Mouse (Mus musculus): Measurements from ENCODE around the gene Hcn3. TPM values are rescaled to one million over a fixed set of nuclear protein-coding genes. Genes with fewer than 3 reads are reported as not detected.

Gene Hcn3
- polyA plus RNA-seq, 1 experiment: 14.5 TPM

DNA sequence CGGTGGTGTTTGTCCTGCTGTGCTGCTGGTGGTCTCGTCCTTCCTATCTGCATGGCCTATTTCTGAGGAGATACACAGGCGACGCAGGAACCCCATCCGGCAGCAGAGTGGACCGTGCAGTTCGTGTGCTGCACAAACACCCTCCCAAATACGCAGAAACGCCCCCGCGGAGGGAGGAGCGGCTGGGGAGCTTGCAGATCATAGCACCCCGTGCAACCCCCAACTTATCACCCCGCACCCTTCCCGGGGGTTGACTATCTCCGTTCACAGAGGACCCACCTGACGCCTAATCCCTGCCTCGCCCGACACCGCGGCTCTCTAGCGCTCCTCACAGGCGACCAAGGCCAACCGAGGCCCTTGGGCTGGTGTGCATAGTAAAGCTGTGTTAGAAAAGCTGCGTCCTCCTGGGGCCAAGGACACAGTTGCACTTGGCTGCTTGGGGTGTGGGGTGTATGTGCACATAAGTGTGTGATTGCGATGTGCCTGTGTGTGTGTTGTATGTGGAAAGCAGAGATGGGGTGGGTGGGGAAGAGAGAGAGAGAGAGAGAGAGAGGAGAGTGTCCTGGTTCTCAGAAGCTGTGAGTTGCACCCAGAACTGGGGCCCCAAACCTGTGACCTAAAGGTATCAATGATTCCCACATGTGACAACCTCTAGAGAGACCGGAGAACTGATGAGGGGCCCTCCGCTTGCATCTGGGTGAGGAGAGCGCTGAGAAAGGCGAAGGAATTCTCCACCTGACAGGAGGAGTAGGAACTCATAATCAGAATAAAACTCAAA lies 27.5 kb downstream of the Hcn3 start:
- Histone ChIP-seq H3K4me3 (ENCODE audit: insufficient read depth, low read length) (peak overlapping the region; percentile 5; the same call in 1 of the 2 replicates), H3K27ac (ENCODE audit: insufficient read depth, low read length) (no peak overlapping the region), H3K4me1 (ENCODE audit: control insufficient read depth, insufficient read depth, low read length) (no peaks in the 10 kb centered on the region)
- TF ChIP-seq CTCF (IDR thresholded peaks at IDR 0.05; ENCODE audit: extremely low read depth, insufficient read depth, low read length) (peak; percentile 41), POLR2A (IDR thresholded peaks at IDR 0.05; ENCODE audit: extremely low read depth, insufficient read depth, low read length) (no peak)

DNA sequence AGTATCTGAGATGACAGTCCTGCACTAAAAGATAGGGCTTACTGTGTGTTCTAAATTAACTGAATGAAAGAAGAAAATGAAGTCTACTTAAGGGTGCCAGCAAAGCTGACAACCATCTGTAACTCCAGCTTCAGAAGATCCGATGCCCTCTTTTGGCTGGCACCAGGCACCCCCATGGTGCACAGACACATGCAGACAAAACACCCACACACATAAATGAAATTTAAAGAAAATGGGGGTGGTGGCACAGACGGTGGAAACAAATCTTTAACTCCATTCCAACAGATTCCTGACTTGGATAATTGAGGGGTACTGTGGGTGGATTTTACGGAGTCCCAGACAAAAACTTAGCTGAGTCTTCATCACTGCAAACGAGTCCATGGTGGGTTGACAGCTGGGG lies 28.2 kb downstream of the Hcn3 start:
- H3K4me3 ChIP-seq (ENCODE audit: insufficient read depth, low read length): peak overlapping the region; percentile 5; the same call in 1 of the 2 replicates
- no peaks in the 10 kb centered on the region for H3K4me1 ChIP-seq (ENCODE audit: control insufficient read depth, insufficient read depth, low read length)
- H3K27ac ChIP-seq (ENCODE audit: insufficient read depth, low read length): no peak overlapping the region
- TF ChIP-seq POLR2A (IDR thresholded peaks at IDR 0.05; ENCODE audit: extremely low read depth, insufficient read depth, low read length) (no peak), CTCF (IDR thresholded peaks at IDR 0.05; ENCODE audit: extremely low read depth, insufficient read depth, low read length) (no peak)

DNA sequence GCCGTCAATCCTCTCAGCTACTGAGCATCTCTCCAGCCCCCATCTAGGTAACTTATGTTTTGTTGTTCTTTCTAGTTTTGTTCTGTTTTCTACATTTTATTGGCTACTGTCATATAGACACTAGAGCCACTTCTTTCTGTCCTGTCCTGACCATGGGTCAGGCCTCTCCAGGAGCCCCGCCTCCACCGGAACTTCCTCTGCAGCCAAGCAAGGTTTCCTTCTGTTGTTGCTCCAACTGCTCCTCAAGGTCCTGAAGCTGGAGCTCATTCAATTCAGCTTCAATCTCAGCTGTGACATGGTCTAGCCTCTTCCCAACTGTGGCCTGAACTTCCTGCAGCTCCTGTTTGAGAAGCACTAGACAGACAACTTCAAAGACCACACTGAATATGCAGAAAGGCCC lies 30.1 kb downstream of the Hcn3 start:
- Histone ChIP-seq H3K4me3 (ENCODE audit: insufficient read depth, low read length) (no peak overlapping the region), H3K4me1 (ENCODE audit: control insufficient read depth, insufficient read depth, low read length) (no peaks in the 10 kb centered on the region), H3K27ac (ENCODE audit: insufficient read depth, low read length) (no peak overlapping the region)
- TF ChIP-seq POLR2A (IDR thresholded peaks at IDR 0.05; ENCODE audit: extremely low read depth, insufficient read depth, low read length) (no peak), CTCF (IDR thresholded peaks at IDR 0.05; ENCODE audit: extremely low read depth, insufficient read depth, low read length) (no peak)

- Histone ChIP-seq H3K4me3 (ENCODE audit: insufficient read depth, low read length) (no peak overlapping the region), H3K4me1 (ENCODE audit: control insufficient read depth, insufficient read depth, low read length) (no peaks in the 10 kb centered on the region), H3K27ac (ENCODE audit: insufficient read depth, low read length) (no peak overlapping the region)
- TF ChIP-seq CTCF (IDR thresholded peaks at IDR 0.05; ENCODE audit: extremely low read depth, insufficient read depth, low read length) (no peak), POLR2A (IDR thresholded peaks at IDR 0.05; ENCODE audit: extremely low read depth, insufficient read depth, low read length) (no peak)
These were observed 34.0 kb downstream of the Hcn3 start for GRCm38 (mm10) chr3:89125981-89126380.

- TF ChIP-seq POLR2A (IDR thresholded peaks at IDR 0.05; ENCODE audit: extremely low read depth, insufficient read depth, low read length): no peak
- no peak for TF ChIP-seq CTCF (IDR thresholded peaks at IDR 0.05; ENCODE audit: extremely low read depth, insufficient read depth, low read length)
- Histone ChIP-seq H3K4me1 (ENCODE audit: control insufficient read depth, insufficient read depth, low read length) (no peaks in the 10 kb centered on the region), H3K4me3 (ENCODE audit: insufficient read depth, low read length) (no peak overlapping the region), H3K27ac (ENCODE audit: insufficient read depth, low read length) (0 out of 2 replicates have a peak overlapping the region, but pooled peaks have one; percentile 50)
These were observed 35.8 kb downstream of the Hcn3 start for GRCm38 (mm10) chr3:89124241-89124640.

GRCm38 (mm10) chr3:89123313-89123712 lies 36.7 kb downstream of the Hcn3 start:
- Histone ChIP-seq H3K27ac (ENCODE audit: insufficient read depth, low read length) (no peak overlapping the region), H3K4me3 (ENCODE audit: insufficient read depth, low read length) (no peak overlapping the region), H3K4me1 (ENCODE audit: control insufficient read depth, insufficient read depth, low read length) (no peaks in the 10 kb centered on the region)
- TF ChIP-seq POLR2A (IDR thresholded peaks at IDR 0.05; ENCODE audit: extremely low read depth, insufficient read depth, low read length) (no peak), CTCF (IDR thresholded peaks at IDR 0.05; ENCODE audit: extremely low read depth, insufficient read depth, low read length) (no peak)

GRCm38 (mm10) chr3:89115522-89115921 lies 44.5 kb downstream of the Hcn3 start:
- TF ChIP-seq CTCF (IDR thresholded peaks at IDR 0.05; ENCODE audit: extremely low read depth, insufficient read depth, low read length): peak; percentile 49
- no peak for TF ChIP-seq POLR2A (IDR thresholded peaks at IDR 0.05; ENCODE audit: extremely low read depth, insufficient read depth, low read length)

DNA sequence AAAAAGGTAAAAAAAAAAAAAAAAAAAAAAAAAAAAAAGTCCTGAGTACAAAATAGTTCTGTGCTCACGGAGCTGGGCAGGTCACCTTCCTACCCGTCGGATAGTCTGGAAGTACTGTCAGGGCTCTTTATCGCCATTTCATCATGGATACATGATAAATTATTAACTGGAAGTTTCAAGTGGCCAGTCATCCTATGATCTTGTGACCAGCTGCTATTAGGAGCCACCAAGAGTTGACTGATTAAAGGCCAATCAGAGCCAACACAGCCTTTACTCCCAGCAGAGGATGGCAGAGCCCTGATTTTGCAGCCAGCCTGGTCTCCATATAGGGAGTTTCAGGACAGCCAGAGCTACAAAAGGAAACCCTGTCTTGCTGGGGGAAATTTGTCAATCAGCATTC lies 46.9 kb downstream of the Hcn3 start:
- Histone ChIP-seq H3K4me1 (ENCODE audit: control insufficient read depth, insufficient read depth, low read length) (no peaks in the 10 kb centered on the region), H3K27ac (ENCODE audit: insufficient read depth, low read length) (no peak overlapping the region), H3K4me3 (ENCODE audit: insufficient read depth, low read length) (no peak overlapping the region)
- TF ChIP-seq POLR2A (IDR thresholded peaks at IDR 0.05; ENCODE audit: extremely low read depth, insufficient read depth, low read length): no peak
- TF ChIP-seq CTCF (IDR thresholded peaks at IDR 0.05; ENCODE audit: extremely low read depth, insufficient read depth, low read length): no peak

More at GRCm38 (mm10) chr3:89115522-89115921, 44.5 kb downstream of the Hcn3 start:
- Histone ChIP-seq H3K27ac (ENCODE audit: insufficient read depth, low read length) (no peak overlapping the region), H3K4me1 (ENCODE audit: control insufficient read depth, insufficient read depth, low read length) (no peaks in the 10 kb centered on the region), H3K4me3 (ENCODE audit: insufficient read depth, low read length) (no peak overlapping the region)

DNA sequence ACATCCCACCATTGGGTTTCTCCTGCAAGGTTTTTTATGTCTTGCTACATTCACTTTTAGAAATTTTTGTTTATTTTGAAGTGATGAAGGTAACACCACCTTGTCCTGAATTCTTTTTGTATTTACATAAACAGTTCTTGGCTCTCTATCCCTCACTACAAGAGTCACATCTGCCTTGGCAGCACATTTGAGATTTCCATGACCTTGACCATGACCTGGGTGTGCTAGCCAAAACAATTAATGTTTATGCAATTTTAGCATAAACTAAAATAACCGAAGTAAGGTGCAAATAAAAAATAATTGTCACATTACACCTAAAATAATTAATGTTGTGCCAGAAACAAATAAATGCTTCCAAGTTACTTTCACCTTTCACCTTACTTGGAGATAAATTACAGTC lies 51.9 kb downstream of the Hcn3 start:
- TF ChIP-seq CTCF (IDR thresholded peaks at IDR 0.05; ENCODE audit: extremely low read depth, insufficient read depth, low read length) (no peak), POLR2A (IDR thresholded peaks at IDR 0.05; ENCODE audit: extremely low read depth, insufficient read depth, low read length) (no peak)
- H3K4me3 ChIP-seq (ENCODE audit: insufficient read depth, low read length): no peak overlapping the region
- H3K27ac ChIP-seq (ENCODE audit: insufficient read depth, low read length): no peak overlapping the region
- H3K4me1 ChIP-seq (ENCODE audit: control insufficient read depth, insufficient read depth, low read length): no peaks in the 10 kb centered on the region

DNA sequence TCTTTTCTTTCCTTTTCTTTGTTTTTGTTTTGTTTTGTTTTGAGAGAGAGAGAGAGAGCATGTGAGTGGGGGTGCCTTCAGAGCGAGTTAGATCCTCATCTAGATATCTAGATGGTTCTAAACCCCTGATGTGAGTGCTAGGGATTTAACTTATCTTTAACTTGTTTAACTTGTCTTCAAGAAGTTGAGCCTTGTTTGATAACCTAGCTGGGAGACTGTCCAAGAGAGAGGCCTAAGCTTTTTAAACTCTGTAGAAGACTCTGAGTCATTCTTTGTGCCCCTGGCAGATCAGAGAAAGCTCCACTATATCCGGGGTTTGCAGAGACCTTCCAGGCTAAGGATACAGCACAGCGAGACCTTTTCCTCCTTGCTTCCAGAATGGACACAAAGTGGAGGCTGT lies 52.5 kb downstream of the Hcn3 start:
- no peaks in the 10 kb centered on the region for H3K4me1 ChIP-seq (ENCODE audit: control insufficient read depth, insufficient read depth, low read length)
- TF ChIP-seq CTCF (IDR thresholded peaks at IDR 0.05; ENCODE audit: extremely low read depth, insufficient read depth, low read length): no peak
- TF ChIP-seq POLR2A (IDR thresholded peaks at IDR 0.05; ENCODE audit: extremely low read depth, insufficient read depth, low read length): no peak
- no peak overlapping the region for H3K4me3 ChIP-seq (ENCODE audit: insufficient read depth, low read length)
- no peak overlapping the region for H3K27ac ChIP-seq (ENCODE audit: insufficient read depth, low read length)
